Mouse (Mus musculus) duodenum, adult 2 months (tissue): ENCODE data around the gene 4930518I15Rik. TPM values are rescaled to one million over a fixed set of nuclear protein-coding genes. Genes with fewer than 3 reads are reported as not detected.

Experiments used
- polyA plus RNA-seq: library from polyadenylated mRNA; depleted of rRNA; stranded (reverse); fragments of >200 nt; gene quantifications from 2 replicates; pipeline ENCODE4 v1.2.3, GENCODE M21; 2012; ENCODE audit warnings: low replicate concordance; rRNA removed

Gene 4930518I15Rik
- 0.13 and 0.25 TPM in 2 replicates for polyA plus RNA-seq

DNA sequence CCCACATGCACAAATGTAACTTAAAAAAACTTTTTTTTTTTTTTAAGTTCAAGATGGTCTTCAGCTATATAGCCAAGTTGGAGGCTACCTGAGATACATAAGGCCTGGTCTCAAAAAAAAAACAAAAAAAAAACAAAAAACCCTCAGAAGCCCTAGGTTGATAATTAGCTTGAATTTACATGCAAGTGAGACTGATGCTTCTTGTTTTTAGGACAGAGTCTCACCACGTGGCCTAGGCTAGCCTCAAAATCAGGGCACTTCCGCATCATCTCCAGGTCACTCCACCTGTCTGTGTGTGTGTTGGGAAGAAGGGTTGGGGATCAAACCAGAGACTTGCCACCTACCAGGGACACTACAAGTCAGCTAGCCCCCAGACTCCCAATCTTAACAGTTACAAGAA, at the start of gene 4930518I15Rik:
Gene 4930518I15Rik, minus strand, starts transcription at position 112 of the 400 bp plus-strand sequence.

DNA sequence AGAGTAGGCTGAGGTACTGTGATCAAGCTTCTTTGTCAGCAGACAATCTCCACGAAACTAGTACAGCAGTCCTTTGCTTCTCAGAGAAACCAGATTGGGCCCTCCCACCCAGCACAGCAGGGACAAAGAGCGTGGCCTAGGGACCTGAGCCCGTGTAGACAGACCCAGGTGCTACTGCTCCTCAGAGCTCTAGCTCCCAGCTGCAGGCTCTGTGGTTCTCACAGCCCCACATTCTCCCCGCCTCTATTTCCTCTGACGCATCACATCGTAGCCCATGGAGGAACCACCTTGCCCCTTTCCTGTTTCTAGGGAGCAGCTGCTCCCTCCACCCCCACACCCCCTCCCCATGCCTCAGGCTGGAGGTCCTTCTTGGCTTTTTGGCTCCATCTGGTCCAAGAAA, 29.3 kb upstream of the 4930518I15Rik start, which contains the start of gene Sla2:
Gene Sla2, minus strand, starts transcription at position 176 of the 400 bp plus-strand sequence.

DNA sequence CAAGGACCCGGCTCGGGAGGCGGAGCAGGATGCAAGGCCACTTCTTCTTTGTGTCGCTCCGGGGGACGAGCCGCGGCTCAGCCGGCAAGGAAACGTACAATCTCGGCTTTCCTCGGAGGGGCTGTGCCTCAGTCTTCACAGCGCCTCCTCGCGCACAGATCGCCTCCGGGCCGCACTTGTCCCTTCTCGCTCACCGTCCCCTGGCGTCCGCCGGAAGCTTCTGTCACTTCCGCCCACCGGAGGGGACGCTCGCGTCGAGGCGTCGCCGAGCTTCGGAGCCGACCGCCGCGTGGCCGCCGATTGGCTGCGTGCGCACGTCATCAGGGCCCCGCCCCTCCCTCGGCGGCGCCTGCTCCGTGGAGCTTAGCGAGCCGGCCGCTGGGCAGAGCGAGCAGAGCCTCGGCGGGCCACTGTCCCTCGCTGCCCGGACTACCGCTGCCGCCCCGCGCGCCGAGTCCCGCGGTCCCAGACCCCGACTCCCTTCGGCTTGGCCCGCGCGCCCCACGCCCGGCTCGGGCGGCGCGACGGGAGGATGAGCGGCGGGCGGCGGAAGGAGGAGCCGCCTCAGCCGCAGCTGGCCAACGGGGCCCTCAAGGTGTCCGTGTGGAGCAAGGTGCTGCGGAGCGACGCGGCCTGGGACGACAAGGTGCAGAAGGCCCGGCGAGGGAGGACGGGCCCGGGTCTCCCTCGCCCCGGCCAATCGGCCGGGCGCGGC, 5.2 kb upstream of the 4930518I15Rik start, which contains the start of gene Rab5if:
Gene Rab5if, plus strand, starts transcription at position 357 of the 715 bp plus-strand sequence.

DNA sequence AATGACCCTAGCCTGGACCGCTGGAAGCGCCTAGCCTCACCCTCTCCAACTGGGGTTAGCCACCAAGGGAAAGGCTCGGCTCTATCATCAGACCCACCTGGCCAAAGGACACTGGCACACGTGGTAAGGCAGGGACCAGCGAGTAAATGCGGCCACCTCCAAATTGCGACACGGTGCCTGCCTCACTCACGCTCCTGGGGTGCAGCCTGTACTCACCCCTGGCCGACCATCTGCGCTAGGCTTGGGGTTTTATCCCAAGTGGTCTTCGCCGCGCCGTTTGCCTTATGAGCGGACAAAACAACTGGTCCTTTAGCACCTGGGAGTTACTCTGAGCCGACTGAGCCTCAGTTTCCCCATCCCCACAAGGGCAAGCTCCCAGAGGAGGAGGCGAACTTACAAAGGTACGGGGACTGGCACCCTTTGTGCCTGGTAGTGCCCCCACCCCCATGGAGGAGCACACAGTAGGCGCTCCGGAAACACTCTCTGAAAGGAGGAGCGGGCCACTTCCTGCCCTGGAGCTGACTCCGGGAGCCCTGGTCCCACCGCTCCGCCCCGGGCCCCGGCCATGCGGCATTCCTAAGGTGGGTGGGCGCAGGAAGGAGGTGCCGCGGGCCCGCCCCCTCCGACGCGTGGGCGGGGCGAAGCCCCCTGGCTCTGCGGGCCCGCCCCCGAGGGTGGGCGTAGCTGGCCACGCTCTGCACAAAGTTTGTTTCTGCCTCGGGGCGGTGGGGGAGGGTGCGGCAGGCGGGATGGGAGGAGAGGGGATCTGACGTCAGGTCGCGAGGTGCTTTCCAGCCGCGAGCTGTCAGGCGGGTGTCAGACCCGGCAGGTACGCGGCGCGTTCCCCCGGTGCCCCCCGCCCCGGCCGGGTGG, 18.2 kb downstream of the 4930518I15Rik start, which contains the start of gene Tgif2:
Gene Tgif2, plus strand, starts transcription at position 689 of the 873 bp plus-strand sequence.

Other genes with a start within 250 kb of the 4930518I15Rik start
- 53.5 and 59.4 TPM in 2 replicates for gene Dlgap4, start 244.2 kb downstream of the 4930518I15Rik start, polyA plus RNA-seq
- gene Myl9, start 82.5 kb downstream of the 4930518I15Rik start, polyA plus RNA-seq: 421 and 441 TPM in 2 replicates
- gene Tgif2, start 17.9 kb downstream of the 4930518I15Rik start, polyA plus RNA-seq: 2.1 and 7.5 TPM in 2 replicates
- 156 and 235 TPM in 2 replicates for gene Rab5if, start 5.2 kb upstream of the 4930518I15Rik start, polyA plus RNA-seq
- gene Sla2, start 29.2 kb upstream of the 4930518I15Rik start, polyA plus RNA-seq: 0.67 and 1.8 TPM in 2 replicates
- 38.7 and 40.1 TPM in 2 replicates for gene Ndrg3, start 134.1 kb upstream of the 4930518I15Rik start, polyA plus RNA-seq
- 0.89 and 1.1 TPM in 2 replicates for gene Dsn1, start 149.2 kb upstream of the 4930518I15Rik start, polyA plus RNA-seq
- 2.6 and 5.2 TPM in 2 replicates for gene Soga1, start 221.3 kb upstream of the 4930518I15Rik start, polyA plus RNA-seq
- gene Tldc2, start 229.1 kb upstream of the 4930518I15Rik start, polyA plus RNA-seq: 14.8 and 21.4 TPM in 2 replicates